ENCODE assay signal across 8 mouse cellular contexts in genomic region chr12:40223082-40223619, GRCm38 (mm10). TPM values are rescaled to one million over a fixed set of nuclear protein-coding genes. Genes with fewer than 3 reads are reported as not detected.
DNase-seq lines count a peak whose midpoint lies in the region; ATAC-seq and TF ChIP-seq lines count a peak whose summit lies in the region.

No protein-coding gene starts in this region.

- WGBS in forebrain, embryonic 14.5 days = 0% methylated on average over 47 of the region's 47 CpGs
- WGBS in neural tube, embryonic 15.5 days = under 1% methylated on average over 47 of the region's 47 CpGs

- peak overlapping the region; percentile 69 for H3K4me2 ChIP-seq in forebrain, embryonic 14.5 days (ENCODE audit: low read length)
- peak overlapping the region; percentile 68 for H3K4me2 ChIP-seq in neural tube, embryonic 15.5 days

- H3K9ac ChIP-seq in ES-Bruce4 (ENCODE audit: low read depth, poor library complexity, severe bottlenecking) = peak overlapping the region; percentile 89
- H3K9ac ChIP-seq in forebrain, embryonic 14.5 days (ENCODE audit: low read length) = peak overlapping the region; percentile 93
- H3K9ac ChIP-seq in neural tube, embryonic 15.5 days (replicated peaks) = peak overlapping the region; percentile 99

- TF ChIP-seq POLR2A in ES-Bruce4 (IDR thresholded peaks at IDR 0.05; ENCODE audit: insufficient read depth, low read length) = peak; percentile 99

- no peaks in the 10 kb centered on the region for H3K9me3 ChIP-seq in ES-Bruce4 (replicated peaks; ENCODE audit: control insufficient read depth, insufficient read depth, low read length, poor library complexity, severe bottlenecking)
- H3K9me3 ChIP-seq in forebrain, embryonic 14.5 days (replicated peaks; ENCODE audit: control insufficient read depth, low read length) = no peaks in the 10 kb centered on the region
- H3K9me3 ChIP-seq in neural tube, embryonic 15.5 days (replicated peaks) = no peaks in the 10 kb centered on the region

- H3K4me1 ChIP-seq in ES-Bruce4 (ENCODE audit: control insufficient read depth, insufficient read depth, low read length) = peaks cover 2% of the 10 kb centered on the region
- H3K4me1 ChIP-seq in forebrain, embryonic 14.5 days (ENCODE audit: control insufficient read depth, insufficient read depth, low read length) = peaks cover 20% of the 10 kb centered on the region
- peaks cover 25% of the 10 kb centered on the region for H3K4me1 ChIP-seq in neural tube, embryonic 15.5 days

- peak overlapping the region; percentile 85 for H3K4me3 ChIP-seq in ES-Bruce4 (ENCODE audit: low read depth, low read length)
- peak overlapping the region; percentile 98 for H3K4me3 ChIP-seq in forebrain, embryonic 14.5 days (ENCODE audit: low read depth, low read length)
- H3K4me3 ChIP-seq in neural tube, embryonic 15.5 days (replicated peaks) = peak overlapping the region; percentile 98

- peak; percentile 95 for ATAC-seq in cerebellum, adult (ENCODE audit: insufficient number of reproducible peaks, low FRiP score, low TSS enrichment)
- peak; percentile 98 for ATAC-seq in forebrain, embryonic 14.5 days
- ATAC-seq in neural tube, embryonic 15.5 days (ENCODE audit: low FRiP score) = peak; percentile 98

- intact Hi-C loops in heart, postnatal 14 days (cut with DNase I) = no loop called here

- H3K27ac ChIP-seq in ES-Bruce4 (ENCODE audit: insufficient read depth, low read length) = peak overlapping the region; percentile 34; the same call in 1 of the 2 replicates
- H3K27ac ChIP-seq in forebrain, embryonic 14.5 days (ENCODE audit: low read depth, low read length) = peak overlapping the region; percentile 91
- H3K27ac ChIP-seq in neural tube, embryonic 15.5 days (replicated peaks) = peak overlapping the region; percentile 98

- peak; percentile 99 for DNase-seq in forebrain, embryonic 14.5 days (ENCODE audit: low spot score)
- peak; percentile 99 for DNase-seq in heart, postnatal 14 days
- DNase-seq in layer of hippocampus, adult 11-12 months (ENCODE audit: low spot score) = peak; percentile 99
- peak; percentile 99 for DNase-seq in lung, adult 18-20 months
- DNase-seq in testis, postnatal 14 days (ENCODE audit: low spot score) = peak; percentile 98

- peak; percentile 26; the same call in 1 of the 2 replicates for TF ChIP-seq EP300 in ES-Bruce4 (IDR thresholded peaks at IDR 0.05; ENCODE audit: insufficient read depth, low read depth, low read length)

- H3K36me3 ChIP-seq in ES-Bruce4 (ENCODE audit: control insufficient read depth, insufficient read depth, low read length, poor library complexity, severe bottlenecking) = peaks cover 11% of the 10 kb centered on the region
- peaks cover 1% of the 10 kb centered on the region; the same call in 1 of the 2 replicates for H3K36me3 ChIP-seq in forebrain, embryonic 14.5 days (ENCODE audit: control insufficient read depth, insufficient read depth, low read length)
- no peaks in the 10 kb centered on the region for H3K36me3 ChIP-seq in neural tube, embryonic 15.5 days

- no peaks in the 10 kb centered on the region for H3K27me3 ChIP-seq in ES-Bruce4 (ENCODE audit: control insufficient read depth, insufficient read depth, low read length, poor library complexity, severe bottlenecking)
- no peaks in the 10 kb centered on the region for H3K27me3 ChIP-seq in forebrain, embryonic 14.5 days (replicated peaks; ENCODE audit: control insufficient read depth, insufficient read depth, low read length)
- H3K27me3 ChIP-seq in neural tube, embryonic 15.5 days (replicated peaks) = no peaks in the 10 kb centered on the region

- TF ChIP-seq CTCF in ES-Bruce4 (IDR thresholded peaks at IDR 0.05; ENCODE audit: low read depth, low read length) = no peak

RNA-seq across cellular contexts. Expression of gene Lsmem1, which starts 23.9 kb away (rescaled TPM):
- 1.0 TPM in 1 of 2 replicates, not detected in the other for polyA plus RNA-seq in ES-Bruce4 (2011; ENCODE audit: insufficient read depth, insufficient read length, low read depth, missing spikeins)
- polyA plus RNA-seq in forebrain, embryonic 14.5 days (2014; fragmentation: Nextera tagmentation; extraction: Ambion mirVana) = not detected in 2 replicates
- 10 to 100 TPM; 21.6 to 24.4 TPM for total RNA-seq in heart, postnatal 14 days (2021)
- 0.40 and 0.59 TPM in 2 replicates for polyA plus RNA-seq in neural tube, embryonic 15.5 days (2015; fragmentation: Nextera tagmentation; extraction: Ambion mirVana)

RNA-seq across cellular contexts. Expression of gene Ifrd1, which starts 25.2 kb away (rescaled TPM):
- polyA plus RNA-seq in ES-Bruce4 (2011; ENCODE audit: insufficient read depth, insufficient read length, low read depth, missing spikeins) = 107 and 108 TPM in 2 replicates
- 188 and 206 TPM in 2 replicates for polyA plus RNA-seq in forebrain, embryonic 14.5 days (2014; fragmentation: Nextera tagmentation; extraction: Ambion mirVana)
- total RNA-seq in heart, postnatal 14 days (2021) = 100 to 1,000 TPM in 1 of 2 experiments, 10 to 100 TPM in 1; 99.6 to 111 TPM
- polyA plus RNA-seq in neural tube, embryonic 15.5 days (2015; fragmentation: Nextera tagmentation; extraction: Ambion mirVana) = 140 and 145 TPM in 2 replicates

Comparison
In these comparisons a context has a peak if more than half of its experiments do, and no peak if none do; other contexts are left out.
1. Peak in every context shown above with its lines: DNase-seq, ATAC-seq, H3K4me3 ChIP-seq and H3K27ac ChIP-seq.
2. H3K27ac ChIP-seq: peak in every context shown above with its lines; median percentile 98 in neural tube, embryonic 15.5 days; 91 in forebrain, embryonic 14.5 days; 34 in ES-Bruce4.